Mouse (Mus musculus) MEL (cell line): ENCODE data around the gene Atxn1l. TPM values are rescaled to one million over a fixed set of nuclear protein-coding genes. Genes with fewer than 3 reads are reported as not detected.

Experiments
- DNase-seq: peaks from one replicate; pipeline ENCODE4 v3.0.0; 2011; ENCODE audit warnings: low read depth, low spot score
- H3K27ac ChIP-seq: 2 replicates; pipeline ENCODE4 v1.5.1; 2012; ENCODE audit warnings: low read depth, mild to moderate bottlenecking, control low read depth, low read length, moderate library complexity; ENCODE audit not compliant: control insufficient read depth
- H3K27me3 ChIP-seq, 2 experiments: fragments of 150-350 bp in 1 of 2; sonication (generic) in 1 of 2; 2 replicates each; pipeline ENCODE4 v1.6.1; 2012; ENCODE audit warnings: low read length in 2 of 2, mild to moderate bottlenecking in 2 of 2, improper control_type of control experiment in 1 of 2, moderate library complexity in 1 of 2; ENCODE audit not compliant: insufficient read depth in 2 of 2, control insufficient read depth in 1 of 2
- H3K36me3 ChIP-seq, 2 experiments: 2 replicates each; pipeline ENCODE4 v1.6.1; 2012 to 2014; ENCODE audit warnings: low read length in 2 of 2, improper control_type of control experiment in 1 of 2, inconsistent platforms in 1 of 2, mild to moderate bottlenecking in 1 of 2; ENCODE audit not compliant: insufficient read depth in 2 of 2, control insufficient read depth in 1 of 2
- H3K4me1 ChIP-seq, 2 experiments: fragments of 150-350 bp in 1 of 2; sonication (generic) in 1 of 2; 2 replicates each; pipeline ENCODE4 v1.6.1; 2012; ENCODE audit warnings: low read length in 2 of 2, improper control_type of control experiment in 1 of 2, mild to moderate bottlenecking in 1 of 2; ENCODE audit not compliant: insufficient read depth in 2 of 2, control insufficient read depth in 1 of 2
- H3K4me3 ChIP-seq, 2 experiments: fragments of 150-350 bp in 1 of 2; sonication (generic) in 1 of 2; 2 replicates each; pipeline ENCODE4 v1.5.1; 2012; ENCODE audit warnings: low read depth in 2 of 2, low read length in 2 of 2, mild to moderate bottlenecking in 2 of 2, moderate library complexity in 2 of 2, control low read depth in 1 of 2, improper control_type of control experiment in 1 of 2; ENCODE audit not compliant: control insufficient read depth in 1 of 2, insufficient read depth in 1 of 2
- H3K79me2 ChIP-seq: 2 replicates; pipeline ENCODE4 v1.6.1; 2012; ENCODE audit warnings: mild to moderate bottlenecking, low read length, moderate library complexity; ENCODE audit not compliant: control insufficient read depth, poor library complexity, insufficient read depth
- H3K9ac ChIP-seq: 2 replicates; pipeline ENCODE4 v1.6.1; 2012; ENCODE audit warnings: low read depth, mild to moderate bottlenecking, control low read depth, low read length, moderate library complexity; ENCODE audit not compliant: control insufficient read depth, poor library complexity, severe bottlenecking
- H3K9me3 ChIP-seq: fragments of 150-350 bp; sonication (generic); replicated peaks from 2 replicates; pipeline ENCODE4 v1.6.1; 2012; ENCODE audit warnings: mild to moderate bottlenecking, low read length, improper control_type of control experiment, moderate library complexity; ENCODE audit not compliant: insufficient read depth
- CHD1 ChIP-seq: IDR thresholded peaks from 2 replicates; pipeline ENCODE4 v1.6.1; 2012; ENCODE audit warnings: low read depth, mild to moderate bottlenecking, inconsistent platforms, low read length, improper control_type of control experiment
- CHD2 ChIP-seq: IDR thresholded peaks from 2 replicates; pipeline ENCODE4 v1.6.1; 2011; ENCODE audit warnings: low read length, improper control_type of control experiment
- CTCF ChIP-seq, 3 experiments: IDR thresholded peaks in 2 of 3; conservative IDR thresholded peaks in 1 of 3; 2 replicates each; pipeline ENCODE4 v1.5.1; 2011 to 2012; ENCODE audit warnings: low read length in 3 of 3, low read depth in 2 of 3, mild to moderate bottlenecking in 2 of 3, improper control_type of control experiment in 1 of 3, inconsistent platforms in 1 of 3, mixed read lengths in 1 of 3, moderate library complexity in 1 of 3; ENCODE audit not compliant: control insufficient read depth in 1 of 3, insufficient read depth in 1 of 3, poor library complexity in 1 of 3, severe bottlenecking in 1 of 3
- ELF1 ChIP-seq: IDR thresholded peaks from 2 replicates; pipeline ENCODE4 v1.6.1; 2014; ENCODE audit warnings: low read depth, mild to moderate bottlenecking, inconsistent platforms, low read length, improper control_type of control experiment, moderate library complexity
- EP300 ChIP-seq, 2 experiments: IDR thresholded peaks; 2 replicates each; pipeline ENCODE4 v1.6.1; 2011; ENCODE audit warnings: improper control_type of control experiment in 2 of 2, low read length in 2 of 2, low read depth in 1 of 2, mild to moderate bottlenecking in 1 of 2
- HCFC1 ChIP-seq: IDR thresholded peaks from 2 replicates; pipeline ENCODE4 v1.6.1; 2012; ENCODE audit warnings: low read depth, mild to moderate bottlenecking, inconsistent platforms, low read length, improper control_type of control experiment, moderate library complexity
- MEF2A ChIP-seq: IDR thresholded peaks from 2 replicates; pipeline ENCODE4 v1.6.1; 2014; ENCODE audit warnings: low read depth, mild to moderate bottlenecking, inconsistent platforms, low read length, improper control_type of control experiment; ENCODE audit not compliant: poor library complexity, insufficient replicate concordance, severe bottlenecking; ENCODE audit errors: extremely low read depth
- MXI1 ChIP-seq: IDR thresholded peaks from 2 replicates; pipeline ENCODE4 v1.6.1; 2011; ENCODE audit warnings: mild to moderate bottlenecking, low read depth, low read length, improper control_type of control experiment
- NRF1 ChIP-seq: IDR thresholded peaks from 2 replicates; pipeline ENCODE4 v1.6.1; 2014; ENCODE audit warnings: low read depth, mild to moderate bottlenecking, inconsistent platforms, low read length, improper control_type of control experiment, moderate library complexity; ENCODE audit not compliant: poor library complexity, insufficient read depth, severe bottlenecking
- POLR2AphosphoS2 ChIP-seq: IDR thresholded peaks from 2 replicates; pipeline ENCODE4 v1.6.1; 2011; ENCODE audit warnings: low read length, improper control_type of control experiment
- RAD21 ChIP-seq: IDR thresholded peaks from 2 replicates; pipeline ENCODE4 v1.6.1; 2011; ENCODE audit warnings: mild to moderate bottlenecking, low read depth, low read length, improper control_type of control experiment
- SMC3 ChIP-seq: IDR thresholded peaks from 2 replicates; pipeline ENCODE4 v1.6.1; 2011; ENCODE audit warnings: low read depth, low read length, improper control_type of control experiment
- TBP ChIP-seq: IDR thresholded peaks from 2 replicates; pipeline ENCODE4 v1.8.0; 2011; ENCODE audit warnings: low read depth, low read length, improper control_type of control experiment
- TCF12 ChIP-seq: IDR thresholded peaks from 2 replicates; pipeline ENCODE4 v1.6.1; 2014; ENCODE audit warnings: low read depth, mild to moderate bottlenecking, inconsistent platforms, low read length, improper control_type of control experiment, moderate library complexity
- USF2 ChIP-seq, 2 experiments: IDR thresholded peaks; 2 replicates each; pipeline ENCODE4 v1.6.1; 2011 to 2012; ENCODE audit warnings: improper control_type of control experiment in 2 of 2, low read length in 2 of 2, borderline replicate concordance in 1 of 2, inconsistent platforms in 1 of 2, low read depth in 1 of 2, mild to moderate bottlenecking in 1 of 2; ENCODE audit not compliant: insufficient read depth in 1 of 2
- ZKSCAN1 ChIP-seq: IDR thresholded peaks from 2 replicates; pipeline ENCODE4 v1.6.1; 2012; ENCODE audit warnings: low read depth, mild to moderate bottlenecking, inconsistent platforms, low read length, improper control_type of control experiment, moderate library complexity
- ZMIZ1 ChIP-seq: IDR thresholded peaks from 2 replicates; pipeline ENCODE4 v1.6.1; 2012; ENCODE audit warnings: low read depth, mild to moderate bottlenecking, inconsistent platforms, low read length, improper control_type of control experiment, moderate library complexity
- ZNF384 ChIP-seq: IDR thresholded peaks from 2 replicates; pipeline ENCODE4 v1.6.1; 2012; ENCODE audit warnings: low read depth, mild to moderate bottlenecking, inconsistent platforms, low read length, improper control_type of control experiment
- polyA plus RNA-seq, 2 experiments: library from polyadenylated mRNA; stranded (reverse) in 1 of 2; unstranded in 1 of 2; fragments of >175 nt in 1 of 2; fragments of >200 nt in 1 of 2; gene quantifications; 2 replicates each; pipeline versions ENCODE4 v1.2.1 to v1.2.4; 2012; ENCODE audit warnings: low replicate concordance in 2 of 2, low read depth in 1 of 2; ENCODE audit not compliant: insufficient read length in 2 of 2, insufficient read depth in 1 of 2, missing spikeins in 1 of 2
- total RNA-seq: library from RNA; depleted of rRNA; stranded (reverse); fragments of 300-350 nt; gene quantifications from 2 replicates; pipeline ENCODE4 v1.2.3, GENCODE M21; 2012

Gene Atxn1l
- total and polyA plus RNA-seq, 3 experiments, result 4.1 to 9.5 TPM; not detected in 1

DNA sequence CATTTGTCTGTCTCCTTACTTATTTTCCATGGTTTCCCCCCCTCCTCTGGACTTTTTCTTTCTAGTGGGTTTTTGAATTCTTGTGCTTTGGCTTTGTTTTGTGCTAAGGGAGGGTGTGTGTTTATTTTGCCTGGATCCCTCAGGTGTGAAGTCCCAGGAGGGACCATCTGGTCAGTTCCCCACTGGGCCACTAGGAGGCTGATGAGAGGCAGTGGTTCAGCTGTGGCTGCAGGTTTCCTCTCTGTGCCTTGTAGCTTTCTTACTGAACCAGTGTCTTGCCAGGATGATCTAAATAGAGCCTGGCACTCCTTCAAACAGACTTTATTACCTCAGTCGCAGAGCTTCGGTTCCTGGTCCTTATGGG is 30.7 kb downstream of the Atxn1l start:
- Histone ChIP-seq H3K27ac (no peak overlapping the region), H3K79me2 (peaks cover 3% of the 10 kb centered on the region; the same call in 1 of the 2 replicates), H3K9me3 (no peaks in the 10 kb centered on the region), H3K9ac (no peak overlapping the region), H3K4me1 (peaks cover 0 to 12% of the 10 kb centered on the region in 2 experiments; a peak in 2 of 4 replicates), H3K4me3 (no peak overlapping the region), H3K27me3 (no peaks in the 10 kb centered on the region), H3K36me3 (no peaks in the 10 kb centered on the region; a peak in 1 of 4 replicates)
- TF ChIP-seq HCFC1 (no peak), SMC3 (peak; percentile 62), ZKSCAN1 (no peak), USF2 (IDR thresholded peaks at IDR 0.05; ENCODE audit: borderline replicate concordance in 1 of 2, insufficient read depth in 1 of 2, low read depth in 1 of 2, low read length in 2 of 2) (no peak), EP300 (IDR thresholded peaks at IDR 0.05; ENCODE audit: low read depth in 1 of 2, low read length in 2 of 2) (no peak), MXI1 (no peak), CHD1 (no peak), MEF2A (no peak), CTCF (IDR thresholded peaks at IDR 0.05 in 2 of 3, conservative IDR thresholded peaks at IDR 0.05 in 1 of 3; ENCODE audit: control insufficient read depth in 1 of 3, insufficient read depth in 1 of 3, low read depth in 2 of 3, low read length in 3 of 3, poor library complexity in 1 of 3, severe bottlenecking in 1 of 3) (peak; percentile 74 to 95 (median 74)), ELF1 (no peak), TBP (no peak), TCF12 (no peak), RAD21 (peak; percentile 50), NRF1 (no peak), CHD2 (no peak), ZMIZ1 (no peak), POLR2AphosphoS2 (no peak), ZNF384 (no peak)
- DNase-seq, result peak; percentile 79

DNA sequence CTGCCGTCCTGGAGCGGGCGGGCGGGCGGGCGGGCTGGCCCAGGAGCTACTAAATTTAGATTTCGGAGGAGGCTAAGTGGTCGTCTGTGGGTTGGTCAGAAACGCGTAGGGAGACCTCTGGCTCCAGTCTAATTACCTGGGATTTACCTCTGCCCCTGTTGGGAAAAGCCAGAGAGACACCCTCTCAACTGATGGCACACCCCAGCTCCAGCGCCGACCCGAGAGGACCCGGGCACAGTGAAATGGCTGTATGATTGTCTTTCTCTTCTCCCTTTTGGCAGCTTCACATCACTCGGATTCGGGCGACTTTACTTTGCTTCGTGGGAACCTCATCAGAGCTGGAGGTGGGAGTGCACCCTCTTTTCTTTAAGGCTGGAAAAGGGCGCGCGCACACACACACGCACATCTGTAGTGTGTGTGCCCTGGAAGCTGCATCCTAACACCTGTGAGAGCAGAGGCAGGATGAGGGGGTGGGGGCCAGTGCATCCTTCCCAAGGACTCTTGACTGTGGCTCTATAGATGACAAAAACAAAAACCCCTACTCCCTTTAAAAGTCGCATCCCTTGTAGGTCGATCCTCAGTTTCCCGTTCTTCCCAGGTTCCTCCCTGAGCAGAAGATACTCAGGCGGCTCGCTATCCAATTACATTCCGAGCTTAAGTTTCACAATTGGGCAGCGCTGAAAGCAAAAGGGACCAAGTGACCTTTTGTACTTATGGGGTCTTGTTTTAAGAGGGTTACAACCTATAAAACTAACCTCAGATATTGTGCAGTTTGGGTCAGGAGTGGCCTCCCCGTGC is 31.3 kb downstream of the Atxn1l start:
- Histone ChIP-seq H3K4me3 (peak overlapping the region; percentile 61 to 83), H3K9me3 (no peaks in the 10 kb centered on the region), H3K4me1 (peaks cover 0 to 12% of the 10 kb centered on the region in 2 experiments; a peak in 2 of 4 replicates), H3K36me3 (no peaks in the 10 kb centered on the region; a peak in 1 of 4 replicates), H3K9ac (peak overlapping the region; percentile 60), H3K79me2 (peaks cover 3% of the 10 kb centered on the region; the same call in 1 of the 2 replicates), H3K27me3 (no peaks in the 10 kb centered on the region), H3K27ac (no peak overlapping the region)
- peak; percentile 46 for DNase-seq
- no peak for TF ChIP-seq CHD1
- no peak for TF ChIP-seq ZKSCAN1
